Mouse (Mus musculus): ENCODE measurements around the gene Zfp90. TPM values are rescaled to one million over a fixed set of nuclear protein-coding genes. Genes with fewer than 3 reads are reported as not detected.
"Not testable (repeated sequence)": the region's sequence is repeated elsewhere in the genome, so short reads cannot be mapped to it uniquely, and the experiment has no call there.

The Zfp90 gene
- total RNA-seq, 2 experiments from 2014 or later = 1.2 to 1.7 TPM

- Histone ChIP-seq H3K4me3 (no peak overlapping the region), H3K27ac (no peak overlapping the region)
- TF ChIP-seq CTCF (IDR thresholded peaks at IDR 0.05) = peak; percentile 82
- peak; percentile 69 for DNase-seq
- intact Hi-C loops (cut with DNase I) = loop anchor here (5.0 to 10.0 kb wide), 3 partner anchors 66 to 179 kb away; partner anchors contain the start of gene Smpd3
Measured at GRCm38 (mm10) chr8:106403246-106403933, 11.7 kb upstream of the Zfp90 start.

GRCm38 (mm10) chr8:106404825-106405224, 10.3 kb upstream of the Zfp90 start:
- intact Hi-C loops (cut with DNase I) = loop anchor here (5.0 to 10.0 kb wide), 3 partner anchors 68 to 180 kb away; partner anchors contain the start of gene Smpd3
- H3K4me3 ChIP-seq = no peak overlapping the region
- no peak for DNase-seq
- H3K27ac ChIP-seq = peak overlapping the region; percentile 1; the same call in 1 of the 2 replicates
- no peak for TF ChIP-seq CTCF (IDR thresholded peaks at IDR 0.05)

GRCm38 (mm10) chr8:106405810-106406209, 9.3 kb upstream of the Zfp90 start:
- TF ChIP-seq CTCF (IDR thresholded peaks at IDR 0.05) = no peak
- Histone ChIP-seq H3K4me3 (peak overlapping the region; percentile 61), H3K27ac (peak overlapping the region; percentile 77)
- intact Hi-C loops (cut with DNase I) = loop anchor here (10.0 kb wide), 2 partner anchors 151 to 181 kb away; no protein-coding TSS in a partner anchor
- DNase-seq = no peak

GRCm38 (mm10) chr8:106410055-106410454, 5.1 kb upstream of the Zfp90 start:
- intact Hi-C loops (cut with DNase I) = loop anchor here (10.0 kb wide), 1 partner anchor 235 kb away; no protein-coding TSS in a partner anchor
- Histone ChIP-seq H3K4me3 (no peak overlapping the region), H3K27ac (no peak overlapping the region)
- DNase-seq = no peak
- TF ChIP-seq CTCF (IDR thresholded peaks at IDR 0.05) = no peak

GRCm38 (mm10) chr8:106410564-106410963, 4.6 kb upstream of the Zfp90 start:
- intact Hi-C loops (cut with DNase I) = loop anchor here (10.0 kb wide), 1 partner anchor 234 kb away; no protein-coding TSS in a partner anchor
- no peak for TF ChIP-seq CTCF (IDR thresholded peaks at IDR 0.05)
- H3K27ac ChIP-seq = no peak overlapping the region

GRCm38 (mm10) chr8:106411783-106412451, 3.2 kb upstream of the Zfp90 start:
- H3K4me3 ChIP-seq = peak overlapping the region; percentile 40; the same call in 1 of the 2 replicates
- peak; percentile 89 for TF ChIP-seq CTCF (IDR thresholded peaks at IDR 0.05)
- intact Hi-C loops (cut with DNase I) = loop anchor here (10.0 kb wide), 1 partner anchor 233 kb away; no protein-coding TSS in a partner anchor
- no peak overlapping the region for H3K27ac ChIP-seq
- peak; percentile 44 for DNase-seq

More at GRCm38 (mm10) chr8:106410564-106410963, 4.6 kb upstream of the Zfp90 start:
- DNase-seq = no peak
- no peak overlapping the region for H3K4me3 ChIP-seq

- no peak for DNase-seq
- Histone ChIP-seq H3K4me3 (no peak overlapping the region), H3K27ac (no peak overlapping the region)
- TF ChIP-seq CTCF (IDR thresholded peaks at IDR 0.05) = no peak
- intact Hi-C loops (cut with DNase I) = loop anchor here (10.0 kb wide), 1 partner anchor 227 kb away; no protein-coding TSS in a partner anchor
Measured at GRCm38 (mm10) chr8:106417692-106418091, 2.6 kb downstream of the Zfp90 start.

GRCm38 (mm10) chr8:106431088-106431487, 16.0 kb downstream of the Zfp90 start:
- no peak for TF ChIP-seq CTCF (IDR thresholded peaks at IDR 0.05)
- intact Hi-C loops (cut with DNase I) = no loop called here
- Histone ChIP-seq H3K27ac (no peak overlapping the region), H3K4me3 (no peak overlapping the region)
- DNase-seq = no peak

GRCm38 (mm10) chr8:106431952-106432351, 16.8 kb downstream of the Zfp90 start:
- H3K4me3 ChIP-seq; DNase-seq; H3K27ac ChIP-seq; intact Hi-C loops (cut with DNase I): not testable (repeated sequence)

- Histone ChIP-seq H3K4me3 (peak overlapping the region; percentile 61), H3K27ac (no peak overlapping the region)
- peak; percentile 86 for DNase-seq
- no peak; the same call in 1 of the 2 replicates for TF ChIP-seq CTCF (IDR thresholded peaks at IDR 0.05)
- intact Hi-C loops (cut with DNase I) = loop anchor here (1.0 kb wide), 2 partner anchors 101 to 214 kb away; no protein-coding TSS in a partner anchor
Measured at GRCm38 (mm10) chr8:106432954-106433570, 17.9 kb downstream of the Zfp90 start.

- H3K4me3 ChIP-seq = no peak overlapping the region
- intact Hi-C loops (cut with DNase I) = loop anchor here (1.0 kb wide), 2 partner anchors 101 to 214 kb away; no protein-coding TSS in a partner anchor
- TF ChIP-seq CTCF (IDR thresholded peaks at IDR 0.05) = no peak
Measured at GRCm38 (mm10) chr8:106433667-106434066, 18.5 kb downstream of the Zfp90 start.

GRCm38 (mm10) chr8:106437781-106438180, 22.7 kb downstream of the Zfp90 start:
- no peak overlapping the region for H3K4me3 ChIP-seq
- no peak for DNase-seq
- TF ChIP-seq CTCF (IDR thresholded peaks at IDR 0.05) = no peak
- H3K27ac ChIP-seq = no peak overlapping the region
- intact Hi-C loops (cut with DNase I) = no loop called here

More at GRCm38 (mm10) chr8:106433667-106434066, 18.5 kb downstream of the Zfp90 start:
- no peak for DNase-seq
- no peak overlapping the region for H3K27ac ChIP-seq

All from gastrocnemius, adult 2 months (tissue).